Mouse (Mus musculus) inflammation-experienced regulatory T-cells, adult 6 months (primary cell): ENCODE measurements at regions not wholly inside any gene's neighbourhood (a gene's known extent, or its start where the extent isn't known, plus 50 kb on each side); places are given as distances from the start of the nearest gene placed in this dataset.
"Not testable (repeated sequence)": the region's sequence is repeated elsewhere in the genome, so short reads cannot be mapped to it uniquely, and the experiment has no call there.

Source experiments
- ATAC-seq: one replicate; pipeline ENCODE4 v1.8.0; 2017

DNA sequence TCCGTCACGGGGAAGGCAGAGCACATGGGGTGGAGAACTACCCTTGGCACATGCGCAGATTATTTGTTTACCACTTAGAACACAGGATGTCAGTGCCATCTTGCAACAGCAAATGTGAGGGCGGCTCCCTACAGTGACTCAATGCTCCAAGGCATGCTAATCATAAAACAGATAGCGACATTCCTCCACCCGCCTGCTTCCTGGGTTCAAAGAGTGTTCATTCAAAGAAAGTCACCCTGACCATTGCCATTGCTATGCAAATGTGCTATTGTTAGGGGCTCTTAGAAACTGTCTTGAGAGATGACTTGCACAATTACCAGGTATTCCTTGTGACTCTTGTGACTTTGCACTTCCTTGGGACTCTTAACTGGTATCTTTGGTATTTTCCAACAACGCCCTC, 104.1 kb downstream of the H2al2a start:
- not testable (repeated sequence) for ATAC-seq

DNA sequence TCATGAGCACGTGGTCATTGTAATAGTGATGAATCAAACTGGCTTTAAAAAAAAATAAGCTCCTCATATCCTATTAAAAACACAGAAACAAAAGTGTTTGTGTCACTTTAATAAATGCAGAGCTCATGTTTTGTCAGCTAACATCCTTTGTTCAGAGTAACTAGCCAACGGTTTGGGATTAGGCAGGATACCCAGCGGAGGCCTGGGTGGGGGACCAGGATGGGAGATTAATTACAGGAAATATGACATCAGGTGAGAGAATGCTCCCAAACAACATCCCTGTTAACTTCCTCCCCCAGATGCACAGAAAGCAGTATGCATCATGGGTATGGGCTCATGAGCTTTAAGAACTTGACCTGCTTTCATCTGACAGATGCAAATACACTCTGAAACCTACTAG, 109.1 kb downstream of the H2al2a start:
- ATAC-seq: no peak

DNA sequence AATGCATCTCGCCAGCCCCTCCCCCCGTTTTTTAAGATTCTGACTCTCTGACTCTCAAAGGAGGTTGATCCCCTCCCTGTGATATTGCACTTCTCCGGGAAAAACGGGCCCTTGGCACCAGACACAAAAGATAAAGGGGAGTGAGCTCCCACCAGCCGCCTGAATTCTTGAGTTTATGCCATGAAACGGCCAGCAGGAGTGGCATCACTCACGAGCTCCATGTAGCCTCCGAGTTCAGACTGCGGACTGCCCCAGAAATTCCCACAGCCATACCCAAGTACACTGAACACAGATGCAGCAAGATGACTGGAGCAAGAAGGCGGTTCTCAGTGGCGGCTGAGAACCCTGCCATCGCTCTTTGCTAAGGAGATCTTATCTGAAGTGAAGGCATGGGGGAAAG, 114.4 kb downstream of the H2al2a start:
- no peak for ATAC-seq

DNA sequence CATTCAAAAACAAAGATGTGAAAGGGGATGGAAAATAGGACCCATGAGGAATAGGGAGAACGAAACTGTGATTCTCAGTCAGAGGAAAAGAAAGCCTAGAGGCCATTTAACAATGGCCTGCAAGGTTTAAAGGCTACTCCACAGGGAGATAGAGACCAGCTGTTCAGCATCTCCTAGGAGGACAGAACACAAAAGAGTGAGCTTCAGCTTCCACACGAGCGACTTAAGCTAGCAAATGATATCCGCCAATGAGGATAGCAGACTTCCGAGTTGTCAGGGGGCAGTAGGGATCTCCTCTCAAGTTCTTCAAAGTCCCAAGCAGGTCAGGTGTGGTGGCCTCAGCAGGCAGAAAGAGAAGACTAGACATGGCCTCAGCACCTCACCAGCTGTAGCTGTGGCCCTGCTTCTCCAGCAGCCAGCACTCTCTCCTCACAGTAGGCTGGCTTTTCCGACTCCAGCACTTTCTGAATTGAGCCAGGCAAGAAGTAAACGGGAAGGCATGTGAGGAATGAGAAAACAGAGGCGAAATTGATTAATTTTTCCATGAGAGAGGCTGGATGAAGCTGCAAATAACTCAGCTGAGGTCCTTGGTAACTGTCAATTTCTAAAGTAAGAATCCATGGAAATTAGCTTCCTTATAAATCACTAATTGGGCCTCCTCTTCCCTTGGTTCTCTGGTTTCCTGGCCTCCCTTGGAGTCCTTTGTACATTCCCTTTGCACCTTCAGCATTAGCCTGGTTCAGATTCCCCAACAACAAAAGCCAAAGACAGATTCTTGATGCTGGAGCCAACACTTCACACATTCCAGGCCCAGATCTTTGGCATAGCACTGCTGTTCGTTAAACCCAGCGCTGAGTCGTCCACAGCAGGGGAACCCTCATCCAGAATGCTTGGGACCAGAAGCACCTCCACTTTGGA, 115.7 kb downstream of the H2al2a start:
- ATAC-seq: no peak

DNA sequence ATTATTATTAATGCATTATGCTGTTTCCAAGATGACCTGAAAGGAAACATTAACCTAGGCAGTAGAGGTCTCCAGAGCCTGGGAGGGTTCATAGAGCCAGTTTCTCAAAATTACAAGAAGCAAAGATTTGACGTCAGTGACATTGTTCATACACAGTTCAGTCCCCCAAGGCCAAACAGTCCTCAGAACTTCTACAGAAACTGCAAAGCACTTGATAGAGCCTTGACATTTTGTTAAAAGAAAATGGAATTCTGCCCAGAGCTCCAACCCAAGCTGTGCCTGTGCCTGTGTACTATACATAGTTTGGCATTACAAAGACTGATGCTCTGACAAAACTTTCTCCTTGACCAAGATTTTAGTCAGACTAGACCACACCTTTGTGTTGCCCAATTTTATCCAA, 118.9 kb downstream of the H2al2a start:
- ATAC-seq: no peak

DNA sequence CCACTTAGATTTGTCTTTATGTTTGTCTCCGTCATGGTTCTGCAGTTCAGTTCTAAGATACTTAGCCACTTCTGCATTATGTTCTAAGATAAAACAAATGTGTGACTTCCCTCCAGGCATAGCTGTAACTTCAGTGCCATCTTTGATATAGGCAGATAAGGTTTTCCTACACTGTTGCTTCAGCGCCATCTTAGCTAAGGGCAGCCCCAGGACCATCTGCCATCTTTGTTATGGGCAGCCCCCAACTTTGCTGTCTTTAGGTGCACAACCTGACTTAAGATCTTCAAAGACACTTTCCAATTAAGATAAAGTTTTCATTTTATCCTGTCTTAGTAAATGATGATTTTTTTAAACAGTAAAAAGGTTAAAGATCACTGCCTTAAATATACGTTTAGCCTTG, 119.8 kb downstream of the H2al2a start:
- no peak for ATAC-seq

DNA sequence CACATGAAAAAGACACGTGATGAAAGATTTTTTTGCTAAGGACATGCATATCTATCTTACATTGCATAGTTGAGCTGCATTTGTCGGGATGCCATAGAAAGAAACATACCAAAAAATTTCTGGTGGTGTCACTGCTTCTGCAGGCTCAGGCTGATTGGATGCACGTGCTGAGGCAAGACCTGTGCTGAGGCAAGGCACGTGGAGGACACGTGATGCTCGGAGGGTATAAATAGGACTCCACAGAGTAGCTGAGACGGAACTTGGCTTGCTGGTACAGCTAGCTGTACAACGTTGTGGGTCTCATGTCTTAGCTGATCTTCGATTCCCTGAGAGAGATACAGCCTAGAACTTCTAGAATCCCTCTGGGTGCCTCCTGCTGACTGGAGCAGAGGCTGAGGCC, 120.6 kb downstream of the H2al2a start:
- ATAC-seq: no peak

DNA sequence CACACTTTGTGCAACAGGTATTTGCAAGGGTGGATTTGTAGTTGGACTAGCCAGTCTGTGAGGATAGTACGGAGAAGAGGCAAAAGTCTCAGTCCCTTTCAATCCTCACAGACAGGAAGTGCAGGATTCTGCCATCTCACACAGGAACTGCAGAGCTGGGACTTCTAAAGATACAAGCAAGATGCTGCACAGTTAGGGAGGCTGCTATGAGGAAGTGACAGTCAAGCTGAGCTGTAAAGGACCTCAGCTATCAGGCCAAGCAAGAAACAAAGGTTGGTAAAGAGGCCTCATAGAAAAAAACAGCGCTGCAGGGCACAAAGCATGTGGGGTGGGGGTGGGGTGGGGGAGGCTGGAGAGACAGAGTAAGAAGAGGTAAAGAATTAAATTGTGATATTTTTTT, 126.2 kb downstream of the H2al2a start:
- ATAC-seq: no peak

DNA sequence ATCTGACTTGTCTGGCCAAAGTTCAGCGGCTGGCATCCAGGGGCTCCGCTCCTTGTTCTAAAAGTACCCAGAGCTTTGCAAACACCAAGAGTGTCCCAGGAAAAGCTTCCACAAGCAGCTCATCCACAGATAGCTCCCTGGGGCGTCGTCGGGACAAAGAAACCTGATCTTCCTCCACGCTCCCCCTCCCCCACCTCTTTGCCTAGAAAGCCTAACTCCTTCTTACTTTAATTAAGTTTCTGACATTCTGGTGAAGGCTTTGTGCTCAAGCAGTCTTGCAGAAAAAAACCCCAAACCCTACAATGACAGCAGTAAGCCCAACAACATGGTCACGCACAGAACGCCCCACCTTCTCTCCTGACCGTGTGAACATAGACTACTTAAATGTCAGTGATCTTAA, 128.6 kb downstream of the H2al2a start:
- no peak for ATAC-seq

DNA sequence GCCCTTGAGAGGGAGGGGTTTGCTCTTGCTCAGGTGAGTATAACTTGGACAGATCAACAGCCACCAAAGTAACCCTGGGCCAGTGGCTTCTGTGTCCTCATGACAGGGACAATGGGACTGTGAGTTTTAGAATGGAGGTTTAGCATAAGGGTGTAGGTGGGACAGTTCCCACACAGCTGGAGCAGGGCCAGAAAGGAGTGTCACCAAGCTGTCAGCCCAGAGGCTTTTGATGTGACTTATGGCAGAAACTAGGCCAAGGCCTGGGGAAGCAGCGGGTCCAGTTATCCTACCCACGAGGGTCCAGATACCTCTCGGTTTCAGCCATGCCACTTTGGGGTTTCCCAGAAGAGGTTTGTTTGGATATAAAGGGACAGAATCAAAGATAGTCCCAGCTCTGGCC, 129.4 kb downstream of the H2al2a start:
- ATAC-seq: no peak

DNA sequence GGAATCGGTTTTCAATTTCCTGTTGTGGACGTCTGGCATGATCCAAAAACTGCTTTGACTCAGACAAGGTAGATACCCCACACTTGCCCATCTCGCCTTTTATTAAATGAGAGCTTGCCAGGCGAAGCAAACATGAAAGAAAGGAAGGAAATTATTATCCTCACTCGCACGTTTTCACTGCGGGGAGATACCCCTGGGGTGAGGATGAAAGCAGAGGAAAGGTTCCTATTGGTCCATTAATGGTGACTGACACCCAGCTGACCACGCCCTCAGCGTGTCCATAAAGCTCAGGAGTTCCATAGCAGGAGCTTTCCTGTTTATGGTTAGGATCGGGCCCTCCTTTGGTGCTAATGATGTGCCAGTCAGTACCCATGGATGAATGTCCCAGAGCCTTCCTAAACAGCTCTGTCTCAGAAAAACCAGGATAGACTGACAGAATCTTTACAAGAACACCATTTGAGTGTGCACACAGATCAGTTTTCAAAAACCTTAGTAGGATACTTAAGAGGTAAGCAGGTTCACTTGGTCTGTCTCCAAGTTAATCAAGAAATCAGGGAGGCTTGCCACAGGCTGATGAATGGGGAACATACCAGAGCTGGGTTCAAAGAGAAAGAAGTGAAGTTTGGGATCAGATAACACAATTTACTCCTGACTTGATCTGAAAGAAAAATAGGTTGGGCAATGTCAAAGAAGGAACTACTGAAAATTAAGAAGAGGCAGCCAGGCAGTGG, 130.7 kb upstream of the Nebl start:
- no peak for ATAC-seq

DNA sequence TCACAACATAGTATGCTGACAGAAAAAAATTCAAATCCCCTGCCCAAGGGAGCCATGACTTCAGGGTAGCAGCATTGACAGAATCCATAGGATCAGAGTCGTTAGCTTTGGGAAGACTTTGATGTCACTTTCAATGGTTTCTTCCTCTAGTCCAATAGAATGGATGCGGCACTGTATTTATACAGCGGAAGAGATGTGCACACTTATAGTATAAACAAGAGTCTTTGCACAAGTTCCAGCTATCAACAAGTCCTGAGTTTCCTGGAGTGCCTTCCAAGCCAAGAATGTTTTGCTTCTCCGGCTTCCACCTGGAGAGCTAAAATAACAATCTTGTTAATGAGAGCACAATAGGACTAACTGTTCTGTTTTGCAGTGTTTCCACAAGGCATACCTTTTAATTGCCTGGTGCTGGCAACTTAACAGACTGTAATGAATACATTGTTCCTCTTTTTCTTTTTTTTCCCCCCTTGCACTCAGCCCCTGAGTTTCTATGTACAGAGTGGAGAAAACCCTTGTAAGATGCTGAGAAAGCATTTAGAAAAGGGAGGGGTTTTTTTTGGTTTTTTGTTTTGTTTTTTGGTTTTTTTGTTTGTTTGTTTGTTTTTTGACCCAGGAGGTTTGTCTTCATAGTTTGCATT, 129.8 kb upstream of the Nebl start:
- ATAC-seq: no peak

DNA sequence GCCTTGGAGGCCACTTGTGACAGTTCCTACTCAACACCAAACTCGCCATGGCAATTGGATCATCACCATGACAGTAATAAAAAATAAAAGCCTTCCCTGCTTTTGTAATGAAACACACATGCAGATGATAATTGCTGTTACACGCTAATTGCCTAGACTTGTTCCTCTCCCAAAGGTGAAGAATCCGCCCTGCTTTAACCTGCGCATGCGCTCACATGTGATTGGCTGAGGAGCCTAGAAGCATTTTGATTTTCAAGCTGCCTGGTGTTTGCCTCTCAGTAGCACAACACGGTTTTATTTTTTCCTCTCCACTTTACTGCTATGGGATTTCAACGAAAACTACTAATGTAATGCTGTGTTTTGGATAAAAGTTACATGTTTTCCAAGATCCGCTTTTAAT, 128.0 kb upstream of the Nebl start:
- ATAC-seq: no peak

DNA sequence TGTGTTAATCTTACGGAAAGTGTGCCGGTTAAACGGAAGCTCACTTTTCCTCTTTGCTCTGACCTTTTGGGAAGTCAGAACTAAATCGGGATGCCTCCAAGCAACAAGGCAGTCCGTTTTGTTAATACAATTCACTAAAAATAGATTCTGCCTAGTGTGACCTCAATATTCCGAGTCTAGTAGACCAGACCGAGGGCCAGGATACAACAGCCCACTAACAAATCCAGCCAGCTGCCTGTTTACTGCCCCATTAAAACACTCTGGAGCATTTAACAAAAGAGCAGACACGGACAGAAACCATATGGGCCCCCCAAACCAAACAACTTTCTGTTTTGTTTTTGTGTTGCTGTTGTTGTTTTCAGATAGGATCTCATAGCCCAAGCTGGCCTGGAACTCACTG, 127.1 kb upstream of the Nebl start:
- ATAC-seq: no peak

DNA sequence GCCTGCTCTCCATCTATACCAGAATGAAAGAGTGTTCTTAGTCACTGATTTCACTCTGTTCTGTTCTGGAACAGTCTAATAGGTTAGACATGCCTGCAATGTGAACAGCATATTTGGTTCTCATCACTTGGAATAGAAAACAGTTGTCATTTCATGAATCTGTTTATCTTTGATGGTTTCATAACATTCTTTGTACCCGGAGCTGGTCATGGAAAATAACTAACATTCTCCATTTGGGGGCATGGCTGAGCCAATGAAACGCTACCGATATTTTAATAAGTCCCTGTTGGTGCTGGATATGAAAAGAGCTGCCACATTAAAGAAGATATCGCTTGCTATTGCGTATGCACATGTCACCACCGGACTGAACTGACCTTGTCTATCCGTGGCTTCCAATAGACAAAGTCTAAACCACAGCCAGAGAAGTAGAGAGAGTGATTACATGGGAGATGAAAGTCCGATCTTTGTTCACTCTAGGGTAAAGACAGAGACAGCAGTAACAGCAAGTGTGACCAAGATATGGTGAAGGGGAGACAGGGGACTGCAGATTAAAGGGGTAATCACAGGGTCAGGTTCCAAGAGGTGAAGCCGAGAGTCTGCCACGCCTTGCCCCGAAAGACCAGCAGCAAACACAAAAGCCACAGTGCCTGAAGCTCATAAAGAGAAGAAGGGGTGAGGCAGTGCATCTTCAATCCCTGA, 124.5 kb upstream of the Nebl start:
- ATAC-seq: no peak

DNA sequence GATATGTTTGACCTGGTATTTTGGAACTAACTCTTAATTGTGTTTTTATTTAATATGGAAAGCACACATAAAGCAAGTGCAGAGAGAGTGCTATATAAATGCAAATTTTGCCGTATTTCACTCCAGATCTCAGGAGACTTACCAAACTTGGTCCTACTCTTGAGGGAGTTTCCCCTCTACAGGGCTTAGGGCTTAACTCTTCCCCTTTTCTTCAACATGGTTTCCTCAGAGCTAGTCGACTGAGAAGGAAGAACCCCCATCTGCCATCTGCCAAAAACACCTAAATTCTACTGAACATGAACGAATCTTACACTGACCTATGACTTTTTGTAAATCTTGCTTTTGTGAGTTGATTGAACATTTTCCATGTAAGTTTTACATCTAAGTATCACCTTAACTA, 122.8 kb upstream of the Nebl start:
- ATAC-seq: no peak

DNA sequence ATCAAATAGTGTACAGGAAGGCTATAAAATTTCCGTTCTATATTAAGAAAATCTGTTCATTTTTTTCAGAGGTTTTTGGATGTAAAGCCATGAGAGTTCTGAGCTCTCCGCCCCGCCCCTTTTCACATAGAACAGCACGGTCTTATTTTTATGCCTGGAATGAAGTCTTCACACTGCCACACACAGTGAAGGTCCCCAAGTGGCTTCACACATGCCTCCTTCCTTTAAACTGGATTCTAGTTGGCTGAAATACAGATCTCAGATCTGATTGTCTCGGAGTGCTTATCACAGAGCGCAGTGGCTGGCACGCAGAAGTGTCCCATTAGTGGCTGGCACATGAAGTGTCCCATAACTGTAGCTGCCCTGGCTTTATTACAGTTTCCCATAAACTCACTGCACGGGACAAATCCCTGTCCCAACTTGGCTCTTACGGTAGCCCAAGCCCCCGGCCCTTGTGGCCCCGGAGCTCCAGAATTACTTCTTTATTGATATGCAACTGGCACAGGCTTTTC, 122.3 kb upstream of the Nebl start:
- ATAC-seq: no peak

DNA sequence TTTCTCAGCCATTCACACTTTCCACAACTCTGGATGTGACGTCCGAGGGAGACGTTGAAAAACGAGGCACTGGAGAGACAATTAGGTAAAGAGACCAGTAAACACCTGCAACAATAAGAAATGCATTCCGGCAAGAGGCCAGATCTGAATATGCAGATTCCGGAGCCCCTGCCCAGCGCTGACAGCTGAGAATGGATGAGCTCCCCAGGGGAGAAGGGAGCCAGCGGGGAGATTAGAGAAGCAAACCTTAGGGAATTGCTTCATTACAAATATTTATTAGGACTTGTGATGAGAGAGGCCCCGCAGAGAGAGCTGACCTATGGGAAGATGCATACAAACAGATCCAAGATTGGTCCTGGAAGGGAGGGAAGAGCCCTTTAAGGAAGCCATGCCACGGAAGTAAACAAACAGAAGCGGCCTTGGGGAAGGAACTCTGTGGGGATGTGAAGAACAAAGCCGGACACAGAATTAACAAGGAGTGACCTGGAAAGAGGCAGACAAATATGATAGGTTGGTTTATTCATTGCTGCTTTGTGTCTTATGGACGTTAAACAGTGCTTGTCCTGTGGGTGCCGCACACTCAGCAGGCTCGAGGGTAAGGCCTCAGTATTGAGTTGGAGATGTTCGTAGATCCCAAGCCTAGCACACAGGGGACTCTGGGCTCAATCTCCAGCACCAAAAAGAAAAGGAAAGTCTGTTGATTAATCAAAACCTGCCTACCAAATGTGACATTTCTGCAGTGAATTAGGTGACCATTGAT, 121.7 kb upstream of the Nebl start:
- ATAC-seq: no peak

DNA sequence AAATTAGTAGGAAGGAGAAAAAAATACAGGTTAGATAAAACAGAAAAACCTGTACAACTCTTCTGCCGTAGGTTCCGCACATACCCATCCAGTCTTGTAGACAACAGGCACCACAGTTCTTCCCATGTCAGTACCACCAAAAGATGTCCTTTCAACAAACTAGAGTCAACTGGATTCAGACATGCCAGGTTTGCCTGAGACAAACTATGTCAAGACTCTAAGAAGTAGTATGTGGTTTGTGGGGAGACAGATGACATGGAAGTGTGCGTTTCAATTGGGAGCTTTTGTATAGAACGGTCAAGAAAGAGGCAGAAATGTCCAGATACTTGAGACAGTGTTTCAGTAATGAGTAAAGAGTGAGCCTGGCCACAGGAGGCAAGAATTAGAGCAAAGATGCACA, 119.5 kb upstream of the Nebl start:
- ATAC-seq: no peak

DNA sequence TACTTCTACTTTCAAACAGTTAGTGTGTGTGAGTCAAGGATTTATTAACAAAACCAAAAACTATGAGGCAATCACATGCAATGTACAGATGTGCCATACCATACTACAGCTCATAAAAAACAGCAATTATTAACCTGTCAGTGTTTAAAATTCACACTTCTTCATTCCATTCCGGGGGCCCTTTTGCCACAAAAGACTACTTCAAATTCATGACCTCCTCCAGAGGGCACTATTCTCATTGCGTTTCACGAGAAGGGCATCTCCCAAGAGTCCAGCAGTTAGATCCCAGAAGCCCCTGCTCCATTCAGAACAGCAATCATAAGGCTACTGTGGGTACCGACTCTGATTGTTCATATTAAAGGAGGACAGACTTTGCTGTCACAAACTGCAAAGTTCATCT, 118.0 kb upstream of the Nebl start:
- ATAC-seq: no peak

DNA sequence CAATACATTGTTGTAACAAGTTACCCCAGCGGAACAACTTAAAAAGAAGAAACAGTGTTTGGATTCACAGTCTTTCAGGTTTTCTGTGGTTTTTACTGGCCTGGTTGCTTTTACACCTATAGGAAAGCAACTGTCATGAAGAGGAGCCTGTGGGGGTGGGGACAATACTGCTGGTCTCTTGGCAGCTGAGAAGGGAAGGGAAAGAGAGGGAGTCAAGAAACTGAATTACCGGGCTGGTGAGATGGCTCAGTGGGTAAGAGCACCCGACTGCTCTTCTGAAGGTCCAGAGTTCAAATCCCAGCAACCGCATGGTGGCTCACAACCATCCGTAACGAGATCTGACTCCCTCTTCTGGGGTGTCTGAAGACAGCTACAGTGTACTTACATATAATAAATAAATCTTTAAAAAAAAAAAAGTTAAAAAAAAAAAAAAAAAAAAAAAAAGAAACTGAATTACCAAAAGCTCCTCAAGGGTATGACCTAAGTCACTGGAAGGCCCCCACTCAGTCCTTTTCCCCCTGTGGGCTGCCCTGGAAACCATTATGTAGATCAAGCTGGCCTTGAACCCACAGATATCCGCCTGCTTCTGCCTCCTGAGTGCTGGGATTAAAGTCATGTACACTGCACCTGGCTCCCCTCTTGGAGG, 114.3 kb upstream of the Nebl start:
- not testable (repeated sequence) for ATAC-seq
